Mouse (Mus musculus): ENCODE results near the gene Ptpn23. TPM values are rescaled to one million over a fixed set of nuclear protein-coding genes. Genes with fewer than 3 reads are reported as not detected.
A peak's percentile ranks its signal among the peaks of the same experiment; 100 is the strongest.

The Ptpn23 gene
- polyA plus RNA-seq (2015; fragmentation: Nextera tagmentation; extraction: Ambion mirVana): 11.1 and 13.8 TPM in 2 replicates

GRCm38 (mm10) chr9:110408099-110408773, at the start of gene Ptpn23:
Ptpn23 (minus strand) TSS chr9:110408213.
- ATAC-seq (ENCODE audit: insufficient read depth, low FRiP score): peak; percentile 97
- peak within 1 kb of the TSS; percentile 89 for H3K27ac ChIP-seq (ENCODE audit: low read length)
- H3K9ac ChIP-seq (ENCODE audit: low read length): peak within 1 kb of the TSS; percentile 98
- H3K9me3 ChIP-seq (replicated peaks; ENCODE audit: control insufficient read depth, low read length): no peaks in the 10 kb centered on the region
- under 1% methylated on average over 39 of the region's 39 CpGs for WGBS
- H3K36me3 ChIP-seq (ENCODE audit: control insufficient read depth, insufficient read depth, low read length): no peaks in the 10 kb centered on the region
- peak within 1 kb of the TSS; percentile 98 for H3K4me2 ChIP-seq (ENCODE audit: low read depth, low read length)
- H3K27me3 ChIP-seq (ENCODE audit: control insufficient read depth, insufficient read depth, low read length): no peaks in the 10 kb centered on the region
- peak within 1 kb of the TSS; percentile 93 for H3K4me3 ChIP-seq (replicated peaks; ENCODE audit: low read length)
- peaks cover 8% of the 10 kb centered on the region for H3K4me1 ChIP-seq (ENCODE audit: control insufficient read depth, insufficient read depth, low read length)

DNA sequence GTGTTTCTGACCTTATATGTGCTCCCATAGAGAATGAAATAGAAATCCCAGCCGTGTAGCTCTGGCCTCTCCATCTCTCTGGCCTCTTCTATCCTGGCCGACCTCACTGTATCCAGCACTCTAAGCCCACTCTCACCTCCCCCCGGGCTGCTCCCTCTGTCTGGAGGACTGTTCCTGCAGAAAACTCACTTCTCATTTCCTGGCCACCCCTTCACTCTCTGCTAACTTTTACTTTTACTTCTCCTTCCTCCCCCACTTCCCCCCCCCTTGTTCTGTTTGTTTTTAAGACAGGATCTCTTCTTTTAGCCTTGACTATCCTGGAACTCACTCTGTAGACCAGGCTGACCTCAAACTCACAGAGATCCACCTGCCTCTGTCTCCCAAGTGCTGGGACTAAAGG, 44.5 kb upstream of the Ptpn23 start:
- Histone ChIP-seq H3K27me3 (ENCODE audit: control insufficient read depth, insufficient read depth, low read length) (no peaks in the 10 kb centered on the region), H3K9ac (ENCODE audit: low read length) (no peak overlapping the region), H3K4me1 (ENCODE audit: control insufficient read depth, insufficient read depth, low read length) (no peaks in the 10 kb centered on the region; the same call in 1 of the 2 replicates), H3K4me3 (replicated peaks; ENCODE audit: low read length) (no peak overlapping the region), H3K9me3 (replicated peaks; ENCODE audit: control insufficient read depth, low read length) (no peaks in the 10 kb centered on the region), H3K4me2 (ENCODE audit: low read depth, low read length) (no peak overlapping the region), H3K27ac (ENCODE audit: low read length) (no peak overlapping the region), H3K36me3 (ENCODE audit: control insufficient read depth, insufficient read depth, low read length) (peaks cover 6% of the 10 kb centered on the region; the same call in 1 of the 2 replicates)
- 70% methylated on average over 3 of the region's 3 CpGs for WGBS
- no peak for ATAC-seq (ENCODE audit: insufficient read depth, low FRiP score)

DNA sequence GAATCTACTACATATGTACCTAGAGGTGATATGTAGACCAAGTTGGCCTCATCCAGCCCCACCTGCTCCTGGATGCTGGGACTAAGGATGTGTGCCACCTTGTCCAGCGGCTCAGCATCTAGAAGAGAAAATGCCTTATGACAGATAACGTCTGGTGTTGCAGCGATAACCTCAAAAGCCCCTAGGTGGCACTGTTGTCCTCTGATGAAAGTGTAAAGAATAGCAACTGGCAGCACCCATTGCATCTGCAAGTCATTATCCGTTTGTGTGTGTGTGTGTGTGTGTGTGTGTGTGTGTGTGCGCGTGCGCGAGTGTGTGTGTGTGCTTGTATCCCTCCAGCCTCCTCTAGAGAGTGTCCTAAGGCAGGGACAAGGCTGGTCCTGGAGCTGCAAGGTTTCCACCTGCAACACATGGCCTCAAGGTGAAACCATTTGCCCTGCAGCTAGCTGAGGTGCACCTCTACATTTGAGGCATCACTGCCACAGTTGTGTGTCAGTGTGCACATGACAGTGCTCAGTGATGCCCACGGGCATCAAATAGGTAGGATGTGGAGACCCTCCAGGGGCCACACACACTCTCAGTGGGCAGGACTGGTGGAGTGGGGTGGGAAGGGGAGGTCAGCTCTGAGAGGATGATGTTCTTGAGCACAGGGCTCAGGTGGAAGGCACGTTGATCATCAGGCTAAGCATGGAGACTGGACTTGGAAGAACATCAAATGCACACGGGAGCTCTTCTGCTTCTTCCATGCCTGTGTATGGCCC, 41.0 kb upstream of the Ptpn23 start:
- H3K27me3 ChIP-seq (ENCODE audit: control insufficient read depth, insufficient read depth, low read length): no peaks in the 10 kb centered on the region
- no peak overlapping the region for H3K4me3 ChIP-seq (replicated peaks; ENCODE audit: low read length)
- no peaks in the 10 kb centered on the region for H3K9me3 ChIP-seq (replicated peaks; ENCODE audit: control insufficient read depth, low read length)
- WGBS: 29% methylated on average over 11 of the region's 11 CpGs
- no peak overlapping the region for H3K27ac ChIP-seq (ENCODE audit: low read length)
- peaks cover 6% of the 10 kb centered on the region; the same call in 1 of the 2 replicates for H3K36me3 ChIP-seq (ENCODE audit: control insufficient read depth, insufficient read depth, low read length)
- no peak overlapping the region for H3K9ac ChIP-seq (ENCODE audit: low read length)
- no peaks in the 10 kb centered on the region; the same call in 1 of the 2 replicates for H3K4me1 ChIP-seq (ENCODE audit: control insufficient read depth, insufficient read depth, low read length)
- peak; percentile 71 for ATAC-seq (ENCODE audit: insufficient read depth, low FRiP score)
- no peak overlapping the region for H3K4me2 ChIP-seq (ENCODE audit: low read depth, low read length)

DNA sequence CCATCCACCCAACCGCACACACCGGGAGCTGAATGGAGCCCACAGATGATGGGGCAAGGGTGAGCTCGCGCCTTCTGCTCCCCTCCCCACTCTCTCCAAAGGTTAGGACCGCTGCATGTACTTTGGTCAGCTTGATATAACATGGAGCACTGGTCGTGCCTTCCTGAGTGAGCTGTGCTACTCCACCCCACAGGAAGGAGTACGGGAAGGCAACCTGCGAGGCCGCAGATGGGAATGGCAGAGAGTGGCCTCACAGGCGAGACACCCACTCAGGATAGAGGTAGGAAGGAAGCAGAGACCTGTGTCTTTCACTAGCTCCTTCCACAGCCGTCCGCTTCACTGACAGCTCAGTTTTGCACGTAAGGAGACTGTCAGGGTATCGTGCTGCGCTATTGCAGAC, 40.3 kb upstream of the Ptpn23 start:
- H3K27me3 ChIP-seq (ENCODE audit: control insufficient read depth, insufficient read depth, low read length): no peaks in the 10 kb centered on the region
- peaks cover 6% of the 10 kb centered on the region; the same call in 1 of the 2 replicates for H3K36me3 ChIP-seq (ENCODE audit: control insufficient read depth, insufficient read depth, low read length)
- ATAC-seq (ENCODE audit: insufficient read depth, low FRiP score): no peak
- H3K4me3 ChIP-seq (replicated peaks; ENCODE audit: low read length): no peak overlapping the region
- no peaks in the 10 kb centered on the region for H3K9me3 ChIP-seq (replicated peaks; ENCODE audit: control insufficient read depth, low read length)
- H3K4me1 ChIP-seq (ENCODE audit: control insufficient read depth, insufficient read depth, low read length): no peaks in the 10 kb centered on the region; the same call in 1 of the 2 replicates
- H3K27ac ChIP-seq (ENCODE audit: low read length): no peak overlapping the region
- no peak overlapping the region for H3K9ac ChIP-seq (ENCODE audit: low read length)
- 82% methylated on average over 15 of the region's 15 CpGs for WGBS
- H3K4me2 ChIP-seq (ENCODE audit: low read depth, low read length): no peak overlapping the region

DNA sequence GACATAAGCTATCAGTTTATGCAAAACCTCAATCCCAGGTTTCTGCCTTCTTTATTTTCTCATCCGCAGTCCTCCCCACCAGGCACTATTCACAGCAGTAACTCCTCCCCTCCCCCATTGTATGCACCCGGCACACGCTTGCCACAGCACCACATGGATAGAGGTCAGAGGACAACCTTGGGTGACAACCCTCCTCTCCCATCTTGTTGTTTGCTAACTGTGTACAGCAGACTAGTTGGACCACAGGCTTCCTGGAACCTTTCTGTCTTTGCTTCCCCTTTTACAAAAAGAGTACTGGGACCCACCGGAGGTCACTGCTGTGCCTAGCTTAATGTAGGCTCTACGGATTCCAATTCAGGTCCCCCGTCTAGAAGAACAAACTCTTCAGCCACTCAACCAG, 32.5 kb upstream of the Ptpn23 start:
- H3K9ac ChIP-seq (ENCODE audit: low read length): no peak overlapping the region
- no peaks in the 10 kb centered on the region for H3K36me3 ChIP-seq (ENCODE audit: control insufficient read depth, insufficient read depth, low read length)
- no peak overlapping the region for H3K4me2 ChIP-seq (ENCODE audit: low read depth, low read length)
- H3K27ac ChIP-seq (ENCODE audit: low read length): no peak overlapping the region
- H3K9me3 ChIP-seq (replicated peaks; ENCODE audit: control insufficient read depth, low read length): no peaks in the 10 kb centered on the region
- no peaks in the 10 kb centered on the region for H3K27me3 ChIP-seq (ENCODE audit: control insufficient read depth, insufficient read depth, low read length)
- no peak overlapping the region for H3K4me3 ChIP-seq (replicated peaks; ENCODE audit: low read length)
- 82% methylated on average over 6 of the region's 6 CpGs for WGBS
- no peaks in the 10 kb centered on the region for H3K4me1 ChIP-seq (ENCODE audit: control insufficient read depth, insufficient read depth, low read length)
- no peak for ATAC-seq (ENCODE audit: insufficient read depth, low FRiP score)

DNA sequence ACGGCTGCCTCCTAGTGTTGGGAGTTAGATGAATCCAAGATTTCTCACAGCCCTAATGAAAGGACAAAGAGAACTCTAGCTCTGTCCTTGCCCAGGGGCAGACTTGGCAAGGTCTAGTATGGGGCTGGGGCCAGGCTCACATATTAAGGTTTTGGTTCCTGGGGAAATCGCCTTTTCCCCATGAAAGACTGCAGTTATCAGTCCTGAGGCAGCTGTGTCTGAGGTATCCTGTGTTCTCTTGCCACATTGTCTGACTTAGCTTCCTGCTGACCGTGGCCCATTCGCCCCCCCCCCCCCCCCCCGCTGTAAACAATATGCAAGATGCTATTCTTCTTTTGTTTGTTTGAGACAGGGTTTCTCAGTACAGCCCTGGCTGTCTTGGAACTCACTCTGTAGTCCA, 32.0 kb upstream of the Ptpn23 start:
- Histone ChIP-seq H3K9ac (ENCODE audit: low read length) (no peak overlapping the region), H3K4me3 (replicated peaks; ENCODE audit: low read length) (no peak overlapping the region), H3K9me3 (replicated peaks; ENCODE audit: control insufficient read depth, low read length) (no peaks in the 10 kb centered on the region), H3K4me1 (ENCODE audit: control insufficient read depth, insufficient read depth, low read length) (no peaks in the 10 kb centered on the region), H3K4me2 (ENCODE audit: low read depth, low read length) (no peak overlapping the region), H3K27me3 (ENCODE audit: control insufficient read depth, insufficient read depth, low read length) (no peaks in the 10 kb centered on the region), H3K36me3 (ENCODE audit: control insufficient read depth, insufficient read depth, low read length) (no peaks in the 10 kb centered on the region), H3K27ac (ENCODE audit: low read length) (no peak overlapping the region)
- 56% methylated on average over 4 of the region's 5 CpGs for WGBS
- ATAC-seq (ENCODE audit: insufficient read depth, low FRiP score): no peak

- H3K4me1 ChIP-seq (ENCODE audit: control insufficient read depth, insufficient read depth, low read length): no peaks in the 10 kb centered on the region
- WGBS: 93% methylated on average over 11 of the region's 11 CpGs
- no peak overlapping the region for H3K4me3 ChIP-seq (replicated peaks; ENCODE audit: low read length)
- no peak overlapping the region for H3K9ac ChIP-seq (ENCODE audit: low read length)
- no peak for ATAC-seq (ENCODE audit: insufficient read depth, low FRiP score)
- no peaks in the 10 kb centered on the region for H3K9me3 ChIP-seq (replicated peaks; ENCODE audit: control insufficient read depth, low read length)
- no peaks in the 10 kb centered on the region for H3K27me3 ChIP-seq (ENCODE audit: control insufficient read depth, insufficient read depth, low read length)
- H3K36me3 ChIP-seq (ENCODE audit: control insufficient read depth, insufficient read depth, low read length): no peaks in the 10 kb centered on the region
- H3K27ac ChIP-seq (ENCODE audit: low read length): no peak overlapping the region
- no peak overlapping the region for H3K4me2 ChIP-seq (ENCODE audit: low read depth, low read length)
These were observed 28.0 kb upstream of the Ptpn23 start for GRCm38 (mm10) chr9:110436041-110436440.

- ATAC-seq (ENCODE audit: insufficient read depth, low FRiP score): no peak
- peaks cover 6% of the 10 kb centered on the region; the same call in 1 of the 2 replicates for H3K36me3 ChIP-seq (ENCODE audit: control insufficient read depth, insufficient read depth, low read length)
These were observed 25.0 kb upstream of the Ptpn23 start for GRCm38 (mm10) chr9:110433045-110433444.

GRCm38 (mm10) chr9:110431241-110431640, 23.2 kb upstream of the Ptpn23 start:
- 81% methylated on average over 8 of the region's 8 CpGs for WGBS
- Histone ChIP-seq H3K4me1 (ENCODE audit: control insufficient read depth, insufficient read depth, low read length) (no peaks in the 10 kb centered on the region), H3K9ac (ENCODE audit: low read length) (no peak overlapping the region), H3K4me3 (replicated peaks; ENCODE audit: low read length) (no peak overlapping the region), H3K9me3 (replicated peaks; ENCODE audit: control insufficient read depth, low read length) (no peaks in the 10 kb centered on the region), H3K36me3 (ENCODE audit: control insufficient read depth, insufficient read depth, low read length) (peaks cover 6% of the 10 kb centered on the region; the same call in 1 of the 2 replicates), H3K4me2 (ENCODE audit: low read depth, low read length) (no peak overlapping the region), H3K27ac (ENCODE audit: low read length) (no peak overlapping the region), H3K27me3 (ENCODE audit: control insufficient read depth, insufficient read depth, low read length) (no peaks in the 10 kb centered on the region)
- no peak for ATAC-seq (ENCODE audit: insufficient read depth, low FRiP score)

More at GRCm38 (mm10) chr9:110433045-110433444, 25.0 kb upstream of the Ptpn23 start:
- Histone ChIP-seq H3K4me2 (ENCODE audit: low read depth, low read length) (no peak overlapping the region), H3K27ac (ENCODE audit: low read length) (no peak overlapping the region), H3K9ac (ENCODE audit: low read length) (no peak overlapping the region), H3K9me3 (replicated peaks; ENCODE audit: control insufficient read depth, low read length) (no peaks in the 10 kb centered on the region), H3K4me3 (replicated peaks; ENCODE audit: low read length) (no peak overlapping the region), H3K27me3 (ENCODE audit: control insufficient read depth, insufficient read depth, low read length) (no peaks in the 10 kb centered on the region), H3K4me1 (ENCODE audit: control insufficient read depth, insufficient read depth, low read length) (no peaks in the 10 kb centered on the region)
- WGBS: 93% methylated on average over 2 of the region's 2 CpGs
